Mouse (Mus musculus): ENCODE results near the gene Slc9a9.

DNA sequence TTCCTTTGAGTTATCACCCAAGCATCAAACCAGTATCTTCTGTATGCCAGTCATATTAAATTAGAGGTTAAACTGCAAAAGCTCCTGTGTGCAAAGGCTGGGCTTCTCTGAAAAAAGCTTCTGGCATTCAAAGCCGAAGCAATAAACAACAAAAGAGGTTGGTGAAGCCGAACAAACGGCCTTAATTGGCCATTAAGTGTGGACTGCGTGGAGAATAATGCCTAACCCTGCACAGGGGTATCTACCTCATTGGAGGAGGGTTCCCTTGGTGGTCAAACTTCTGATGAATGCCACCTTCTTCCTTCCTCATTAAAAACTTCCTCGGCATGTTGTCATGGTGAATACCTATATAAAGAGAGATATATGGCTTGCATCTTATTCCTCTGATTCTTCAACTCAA is 90.2 kb downstream of the Slc9a9 start:
- TF ChIP-seq BHLHE40 (IDR thresholded peaks at IDR 0.05; ENCODE audit: borderline replicate concordance, low read depth, low read length): no peak
- TF ChIP-seq MXI1 (IDR thresholded peaks at IDR 0.05; ENCODE audit: low read depth, low read length): no peak
- no peak for TF ChIP-seq CTCF (IDR thresholded peaks at IDR 0.05 in 2 of 3, conservative IDR thresholded peaks at IDR 0.05 in 1 of 3; ENCODE audit: control insufficient read depth in 1 of 3, insufficient read depth in 1 of 3, low read depth in 2 of 3, low read length in 3 of 3, poor library complexity in 1 of 3, severe bottlenecking in 1 of 3)
- TF ChIP-seq ELF1 (IDR thresholded peaks at IDR 0.05; ENCODE audit: low read depth, low read length): no peak

All from MEL (cell line).